Mouse (Mus musculus) kidney, adult 11 months (tissue): ENCODE data around the gene Nkx1-2.

Source experiments
- DNase-seq: peaks from one replicate; pipeline ENCODE4 v3.0.0; 2022

The Nkx1-2 gene

DNA sequence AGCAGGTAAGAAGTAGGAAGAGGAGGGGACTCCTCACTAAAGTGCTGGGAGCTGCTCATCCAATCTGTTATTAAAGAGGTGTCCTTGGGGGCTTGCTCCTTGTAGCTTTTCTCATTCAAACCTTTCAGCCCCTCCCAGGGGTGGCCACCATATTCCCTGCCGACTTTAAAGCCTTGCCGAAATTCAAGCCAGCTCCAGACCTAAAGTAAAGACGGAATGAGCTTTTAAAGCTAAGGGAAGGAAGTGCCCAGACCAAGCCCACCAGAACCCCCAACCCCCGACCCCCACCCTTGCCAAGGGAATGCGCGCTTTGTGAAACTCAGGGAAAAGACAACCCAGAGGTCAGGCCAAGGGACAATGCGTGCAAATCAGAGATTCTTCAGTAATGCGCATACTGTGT is 1.5 kb upstream of the Nkx1-2 start:
- DNase-seq: no peak

DNA sequence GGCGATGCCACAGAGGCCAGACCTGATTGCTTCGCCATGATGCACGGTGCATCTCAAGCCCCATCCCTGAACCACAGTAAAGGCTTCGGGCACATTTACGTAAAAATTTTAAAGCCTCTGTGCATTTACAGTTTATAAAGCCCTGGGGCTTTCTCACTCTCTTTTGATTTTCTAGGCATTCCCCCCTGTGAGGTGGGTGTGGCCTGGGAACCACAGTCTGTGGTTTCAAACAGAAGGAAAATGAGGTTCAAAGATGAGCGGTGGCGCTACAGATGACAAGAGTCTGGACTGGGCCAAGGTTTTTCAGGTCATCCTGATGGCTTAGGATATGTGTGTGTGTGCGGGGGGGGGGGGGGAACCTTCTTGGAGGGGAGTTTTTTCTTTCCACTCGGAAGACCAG is 589 bp upstream of the Nkx1-2 start:
- no peak for DNase-seq

DNA sequence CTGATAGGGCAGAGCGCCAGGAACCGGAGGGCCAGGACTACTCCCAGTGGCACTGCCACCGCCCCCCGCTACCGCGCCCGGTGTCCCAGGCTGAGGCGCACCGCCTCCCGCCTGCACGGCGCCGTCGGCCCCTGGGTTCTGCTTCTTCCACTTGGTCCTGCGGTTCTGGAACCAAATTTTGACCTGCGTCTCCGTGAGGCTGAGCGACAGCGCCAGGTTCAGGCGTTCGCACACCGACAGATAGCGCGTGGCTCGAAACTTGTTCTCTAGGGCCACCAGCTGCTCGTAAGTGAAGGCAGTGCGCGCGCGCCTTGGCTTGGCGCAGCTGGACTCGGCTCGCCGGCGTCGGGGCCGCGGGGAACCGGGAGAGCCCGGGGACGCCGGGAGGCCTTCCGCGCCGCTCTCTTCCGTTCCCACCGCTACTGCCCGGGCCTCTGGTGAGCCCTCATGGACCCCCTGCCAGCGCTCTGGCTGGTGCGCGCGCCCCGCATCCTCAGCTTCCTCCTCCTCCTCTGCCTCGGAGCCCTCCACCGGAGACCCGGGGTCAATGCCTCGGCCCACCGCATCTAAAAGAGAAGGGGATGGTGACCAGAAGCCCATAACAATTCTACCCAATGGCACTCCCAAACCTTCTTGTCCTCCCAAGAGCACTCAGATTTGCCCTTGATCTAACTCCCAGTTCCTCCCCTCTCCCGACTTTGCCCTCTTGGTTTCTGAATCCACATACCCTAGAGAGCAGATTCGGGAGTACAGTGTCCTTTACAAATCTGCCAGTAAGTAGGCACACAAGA is 2.0 kb downstream of the Nkx1-2 start:
- DNase-seq: no peak

- DNase-seq: no peak
These were observed 2.7 kb downstream of the Nkx1-2 start for GRCm38 (mm10) chr7:132596557-132597250.

- DNase-seq: no peak
These were observed 3.6 kb downstream of the Nkx1-2 start for GRCm38 (mm10) chr7:132595787-132596186.

DNA sequence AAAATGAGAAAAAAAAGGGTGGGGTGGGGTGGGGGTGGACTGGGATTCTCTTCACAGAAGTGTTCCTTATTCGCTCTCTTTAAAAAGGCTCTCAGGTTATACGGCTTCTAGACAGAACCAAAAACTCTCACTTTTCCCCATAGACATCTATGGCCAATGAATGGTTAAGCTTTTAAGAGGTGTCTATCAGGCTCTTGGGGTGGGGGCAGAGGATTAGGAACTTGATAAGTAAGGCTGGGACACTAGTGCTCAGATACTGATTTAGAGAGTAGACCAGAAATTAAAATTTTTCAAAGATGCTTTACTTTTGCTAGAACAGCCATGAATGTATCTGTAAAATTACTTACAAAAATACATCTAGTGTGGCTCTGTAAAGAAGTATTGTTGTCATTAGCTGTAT is 5.1 kb downstream of the Nkx1-2 start:
- DNase-seq: no peak

DNA sequence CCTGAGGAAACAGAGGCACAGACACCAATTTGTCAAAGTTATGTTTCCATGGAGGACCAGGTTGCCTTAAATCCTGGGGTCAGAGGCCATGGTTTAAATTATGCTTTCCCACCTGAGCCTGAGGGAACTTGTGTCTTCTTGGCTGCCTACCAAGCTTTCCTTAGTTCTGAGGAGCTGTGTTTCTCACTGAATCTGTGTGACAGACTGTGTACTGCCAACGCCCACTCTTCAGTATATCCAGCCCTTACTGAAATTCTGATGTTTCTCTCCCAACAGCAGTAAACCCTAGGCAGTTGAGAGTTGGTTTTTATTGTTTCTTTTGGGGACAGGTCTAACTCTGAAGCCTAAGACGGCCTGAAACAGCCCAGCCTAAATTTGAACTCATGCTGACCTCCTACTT is 5.7 kb downstream of the Nkx1-2 start:
- DNase-seq: no peak

- DNase-seq: peak; percentile 35
These were observed 9.8 kb downstream of the Nkx1-2 start for GRCm38 (mm10) chr7:132589610-132590009.

GRCm38 (mm10) chr7:132587167-132587566 is 12.3 kb downstream of the Nkx1-2 start:
- DNase-seq: no peak

GRCm38 (mm10) chr7:132585695-132586491 is 13.5 kb downstream of the Nkx1-2 start:
- DNase-seq: no peak

GRCm38 (mm10) chr7:132581441-132581840 is 18.0 kb downstream of the Nkx1-2 start:
- DNase-seq: no peak

DNA sequence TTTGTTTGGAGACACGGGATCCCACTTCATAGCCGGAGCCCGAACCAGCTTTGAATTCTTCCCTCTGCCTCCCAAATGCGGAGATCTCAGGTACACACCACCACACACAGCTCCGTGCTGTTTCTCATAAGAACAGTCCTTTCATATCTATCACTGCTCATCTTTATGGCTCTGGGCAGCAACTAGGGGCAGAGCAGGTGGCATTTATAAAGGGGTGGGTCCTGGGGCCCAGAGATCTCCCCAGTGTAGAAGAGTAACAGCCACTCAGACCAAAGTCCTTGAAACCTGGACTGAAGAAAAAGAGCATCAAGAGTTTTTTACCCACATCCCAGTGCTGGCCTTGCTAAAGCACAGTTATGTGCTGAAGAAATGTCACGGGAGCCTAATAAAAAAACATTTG is 18.9 kb downstream of the Nkx1-2 start:
- DNase-seq: no peak

DNA sequence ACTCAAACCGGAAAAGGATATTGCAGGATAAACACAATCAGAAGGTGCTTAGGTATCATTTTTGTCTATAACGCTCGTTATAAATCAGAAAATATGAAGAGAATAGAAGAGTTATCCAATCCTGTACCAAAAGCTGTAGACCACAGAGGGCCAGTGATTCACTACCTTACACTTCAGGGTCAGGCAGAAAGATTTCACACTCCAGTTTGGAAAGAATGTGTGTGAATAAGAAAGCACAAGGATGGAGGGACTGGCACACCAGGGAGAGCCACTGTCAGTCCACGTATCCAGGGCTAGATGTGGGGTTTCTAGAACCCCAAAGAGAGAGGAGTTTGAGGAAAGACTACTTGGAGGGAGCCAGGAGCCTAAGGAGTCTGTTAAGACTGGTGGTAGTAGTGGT is 22.5 kb downstream of the Nkx1-2 start:
- no peak for DNase-seq

- peak; percentile 96 for DNase-seq
These were observed 23.3 kb downstream of the Nkx1-2 start, which contains the start of gene Oat for GRCm38 (mm10) chr7:132576116-132576650. Gene Oat, minus strand, starts transcription at chr7:132576398.

DNA sequence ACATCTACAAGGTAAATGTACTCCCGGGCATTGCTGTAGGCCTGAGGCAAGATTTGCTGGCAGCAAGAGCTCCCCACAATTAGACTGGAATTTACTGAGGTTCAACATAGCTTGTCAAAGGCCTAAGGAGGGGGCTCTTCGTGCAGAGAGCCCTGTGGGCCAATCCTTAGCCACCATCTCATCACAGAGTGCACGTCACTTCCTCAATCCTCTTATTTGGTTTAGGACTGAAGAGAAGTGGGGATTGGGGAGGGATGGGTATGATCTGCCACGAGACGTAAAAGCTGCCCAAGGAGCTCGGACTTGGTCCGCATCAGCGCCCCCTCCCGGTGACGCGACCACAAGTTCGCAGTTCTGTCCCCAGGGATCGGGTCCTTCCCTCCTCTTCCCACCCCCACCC is 23.8 kb downstream of the Nkx1-2 start:
- DNase-seq: peak; percentile 83

GRCm38 (mm10) chr7:132574646-132575045 is 24.8 kb downstream of the Nkx1-2 start:
- no peak for DNase-seq

GRCm38 (mm10) chr7:132573205-132573604 is 26.2 kb downstream of the Nkx1-2 start:
- DNase-seq: no peak

DNA sequence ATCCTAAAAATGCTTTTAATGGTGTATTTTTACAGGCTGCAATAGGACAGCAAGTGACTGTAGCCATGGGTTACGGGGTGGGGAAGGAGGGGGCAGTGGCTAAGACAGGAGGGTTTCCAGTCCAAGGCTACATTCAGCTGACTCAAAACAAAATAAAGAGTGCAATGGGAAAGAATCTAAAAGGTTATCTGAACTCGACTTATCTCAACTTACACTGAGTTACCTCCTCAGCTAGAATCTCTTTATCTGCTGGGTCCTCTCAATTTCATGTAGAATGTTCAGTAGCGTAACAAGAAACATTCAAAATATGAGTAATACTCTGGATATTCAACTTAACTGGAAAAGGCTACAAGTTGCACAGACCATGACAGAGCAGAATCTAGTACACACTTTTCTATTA is 26.7 kb downstream of the Nkx1-2 start:
- no peak for DNase-seq

GRCm38 (mm10) chr7:132571481-132571880 is 28.0 kb downstream of the Nkx1-2 start:
- DNase-seq: peak; percentile 86

DNA sequence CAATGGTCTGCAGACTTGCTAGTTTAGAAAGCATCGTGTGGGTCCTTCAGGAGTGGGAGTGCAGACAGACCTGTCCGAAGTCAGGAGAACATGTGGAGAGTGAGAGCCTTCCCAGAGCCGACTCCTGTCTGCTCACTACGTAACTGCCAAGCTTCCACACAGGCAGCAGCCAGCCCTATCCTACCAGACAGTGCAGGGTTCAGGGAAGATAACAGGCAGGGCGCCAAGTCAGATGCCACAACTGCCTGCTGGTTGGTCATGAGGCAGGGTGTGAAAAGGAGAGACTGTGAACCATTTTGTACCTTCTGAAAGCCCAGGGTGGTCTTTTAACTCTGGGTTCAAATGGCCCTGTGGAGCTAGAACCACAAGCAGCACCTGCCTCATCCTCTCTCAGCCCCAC is 29.4 kb downstream of the Nkx1-2 start:
- peak; percentile 89 for DNase-seq

GRCm38 (mm10) chr7:132568817-132569216 is 30.6 kb downstream of the Nkx1-2 start:
- DNase-seq: no peak

DNA sequence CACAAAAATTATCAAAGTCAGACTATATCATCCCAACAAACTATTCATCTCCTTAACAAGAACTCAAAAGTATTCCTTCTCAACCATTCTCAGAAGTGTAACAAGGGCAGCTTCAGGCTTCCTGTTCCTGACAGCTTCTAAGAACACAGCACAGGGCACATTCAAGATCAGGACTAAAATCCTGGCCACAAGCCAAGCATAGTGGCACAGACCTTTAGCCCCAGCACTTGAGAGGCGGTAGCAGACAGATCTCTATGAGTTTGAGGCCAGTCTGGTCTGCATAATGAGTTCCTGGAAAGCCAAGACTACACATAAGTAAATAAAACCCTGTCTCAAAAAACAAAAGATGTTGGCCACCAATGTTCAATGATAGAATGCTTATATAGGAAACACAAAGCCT is 33.6 kb downstream of the Nkx1-2 start:
- DNase-seq: peak; percentile 72

DNA sequence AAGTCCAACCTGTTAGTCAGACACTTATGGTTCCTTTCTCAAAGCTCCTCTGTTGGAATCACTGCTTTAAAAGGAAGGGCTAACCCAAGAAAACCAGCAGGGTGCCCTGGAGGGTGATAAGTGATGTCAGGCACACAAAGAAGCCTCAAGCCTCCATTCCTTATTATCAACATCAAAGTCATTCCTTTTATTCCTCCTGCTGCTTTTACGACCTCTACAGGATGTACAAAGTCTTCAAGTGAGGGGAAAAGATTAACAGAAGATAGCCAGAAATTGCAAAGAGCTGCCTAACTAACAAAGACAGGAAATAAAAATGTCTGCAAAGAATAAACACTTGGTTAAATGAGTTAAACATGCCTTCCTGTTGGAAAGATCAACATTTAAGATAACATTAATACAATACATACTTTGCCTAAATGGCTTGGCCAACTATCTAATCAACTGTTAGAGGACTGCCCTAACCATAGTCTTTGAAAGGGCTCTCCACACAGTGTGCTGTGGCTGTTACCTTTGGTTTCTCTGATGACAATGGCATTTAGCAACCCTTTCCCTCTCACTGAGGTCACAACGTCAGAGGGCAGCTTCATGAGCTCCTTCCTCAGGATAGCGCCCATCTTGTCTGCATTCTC is 40.2 kb downstream of the Nkx1-2 start:
- DNase-seq: no peak
